Mouse (Mus musculus) CH12.LX (cell line): ENCODE measurements around the gene Gbe1. TPM values are rescaled to one million over a fixed set of nuclear protein-coding genes. Genes with fewer than 3 reads are reported as not detected.

Experiments
- DNase-seq: peaks from one replicate; pipeline ENCODE4 v3.0.0-alpha.2; 2013; ENCODE audit errors: extremely low read depth
- H3K27ac ChIP-seq: 2 replicates; pipeline ENCODE4 v1.5.1; 2012; ENCODE audit warnings: low read depth, mild to moderate bottlenecking, control low read depth, moderate library complexity; ENCODE audit not compliant: insufficient read depth
- H3K27me3 ChIP-seq: replicated peaks from 2 replicates; pipeline ENCODE3; 2012; ENCODE audit warnings: inconsistent platforms
- H3K36me3 ChIP-seq, 2 experiments: replicated peaks in 1 of 2; 2 replicates each; pipeline versions ENCODE3 to v1.6.1; 2012; ENCODE audit warnings: inconsistent platforms in 1 of 2, low read length in 1 of 2, mild to moderate bottlenecking in 1 of 2, mixed read lengths in 1 of 2, moderate library complexity in 1 of 2; ENCODE audit not compliant: control insufficient read depth in 1 of 2, insufficient read depth in 1 of 2
- H3K4me1 ChIP-seq, 2 experiments: 2 replicates each; pipeline ENCODE4 v1.6.1; 2012; ENCODE audit warnings: inconsistent platforms in 1 of 2, moderate library complexity in 1 of 2; ENCODE audit not compliant: insufficient read depth in 2 of 2, control insufficient read depth in 1 of 2
- H3K4me2 ChIP-seq: 2 replicates; pipeline ENCODE4 v1.6.1; 2012; ENCODE audit warnings: low read depth, mild to moderate bottlenecking, control low read depth; ENCODE audit not compliant: poor library complexity, insufficient read depth, severe bottlenecking
- H3K4me3 ChIP-seq, 3 experiments: fragments of 150-350 bp in 1 of 3; sonication (generic) in 1 of 3; replicated peaks in 1 of 3; 2 replicates each; pipeline versions ENCODE3 to v1.5.1; 2011 to 2012; ENCODE audit warnings: low read depth in 2 of 3, low read length in 2 of 3, mild to moderate bottlenecking in 2 of 3, moderate library complexity in 2 of 3, control low read depth in 1 of 3, improper control_type of control experiment in 1 of 3, inconsistent platforms in 1 of 3, mixed read lengths in 1 of 3; ENCODE audit not compliant: poor library complexity in 1 of 3
- H3K79me2 ChIP-seq: replicated peaks from 2 replicates; pipeline ENCODE4 v1.6.1; 2012; ENCODE audit warnings: mild to moderate bottlenecking, moderate library complexity; ENCODE audit not compliant: control insufficient read depth, poor library complexity, insufficient read depth, severe bottlenecking; ENCODE audit errors: extremely low read depth
- H3K9ac ChIP-seq: 2 replicates; pipeline ENCODE4 v1.6.1; 2012; ENCODE audit warnings: low read depth, mild to moderate bottlenecking, control low read depth, moderate library complexity; ENCODE audit not compliant: insufficient read depth
- H3K9me3 ChIP-seq: replicated peaks from 2 replicates; pipeline ENCODE3; 2012; ENCODE audit warnings: low read length, inconsistent platforms, mixed read lengths
- CHD2 ChIP-seq: IDR thresholded peaks from 2 replicates; pipeline ENCODE4 v1.6.1; 2011; ENCODE audit warnings: low read length, improper control_type of control experiment
- E2F4 ChIP-seq: IDR thresholded peaks from 2 replicates; pipeline ENCODE4 v1.6.1; 2011; ENCODE audit warnings: low read depth, low read length, improper control_type of control experiment; ENCODE audit not compliant: insufficient replicate concordance
- EP300 ChIP-seq: IDR thresholded peaks from 2 replicates; pipeline ENCODE4 v1.6.1; 2011; ENCODE audit warnings: low read length, improper control_type of control experiment
- ETS1 ChIP-seq: conservative IDR thresholded peaks from 2 replicates; pipeline ENCODE4 v1.6.1; 2012; ENCODE audit warnings: low read depth, mild to moderate bottlenecking, inconsistent platforms, low read length, improper control_type of control experiment, moderate library complexity
- HCFC1 ChIP-seq: IDR thresholded peaks from 2 replicates; pipeline ENCODE4 v1.6.1; 2012; ENCODE audit warnings: low read depth, mild to moderate bottlenecking, inconsistent platforms, low read length, improper control_type of control experiment
- JUN ChIP-seq: IDR thresholded peaks from 2 replicates; pipeline ENCODE4 v1.6.1; 2011; ENCODE audit warnings: low read depth, mild to moderate bottlenecking, low read length, improper control_type of control experiment, moderate library complexity; ENCODE audit not compliant: insufficient read depth
- MAFK ChIP-seq: IDR thresholded peaks from 2 replicates; pipeline ENCODE4 v1.6.1; 2011; ENCODE audit warnings: low read length, improper control_type of control experiment; ENCODE audit not compliant: insufficient replicate concordance
- MAX ChIP-seq: IDR thresholded peaks from 2 replicates; pipeline ENCODE4 v1.6.1; 2011; ENCODE audit warnings: low read length, improper control_type of control experiment
- MYC ChIP-seq: IDR thresholded peaks from 2 replicates; pipeline ENCODE4 v1.6.1; 2011; ENCODE audit warnings: low read depth, mild to moderate bottlenecking, improper control_type of control experiment, low read length
- NRF1 ChIP-seq: IDR thresholded peaks from 2 replicates; pipeline ENCODE4 v1.6.1; 2014; ENCODE audit warnings: low read depth, mild to moderate bottlenecking, inconsistent platforms, low read length, improper control_type of control experiment, moderate library complexity
- PAX5 ChIP-seq: IDR thresholded peaks from 2 replicates; pipeline ENCODE4 v1.6.1; 2012; ENCODE audit warnings: low read length, inconsistent platforms, mixed read lengths
- POLR2AphosphoS2 ChIP-seq: IDR thresholded peaks from 2 replicates; pipeline ENCODE4 v1.6.1; 2011; ENCODE audit warnings: low read depth, low read length, improper control_type of control experiment
- RAD21 ChIP-seq: IDR thresholded peaks from 2 replicates; pipeline ENCODE4 v1.6.1; 2011; ENCODE audit warnings: low read depth, mild to moderate bottlenecking, low read length, improper control_type of control experiment, moderate library complexity
- RCOR1 ChIP-seq: conservative IDR thresholded peaks from 2 replicates; pipeline ENCODE4 v1.6.1; 2012; ENCODE audit warnings: low read depth, mild to moderate bottlenecking, inconsistent platforms, low read length, improper control_type of control experiment
- USF1 ChIP-seq: IDR thresholded peaks from 2 replicates; pipeline ENCODE4 v1.6.1; 2014; ENCODE audit warnings: low read depth, mild to moderate bottlenecking, inconsistent platforms, low read length, improper control_type of control experiment
- USF2 ChIP-seq: conservative IDR thresholded peaks from 2 replicates; pipeline ENCODE4 v1.6.1; 2011; ENCODE audit warnings: low read depth, low read length, improper control_type of control experiment
- ZKSCAN1 ChIP-seq: IDR thresholded peaks from 2 replicates; pipeline ENCODE4 v1.6.1; 2012; ENCODE audit warnings: low read depth, inconsistent platforms, low read length, improper control_type of control experiment, borderline replicate concordance
- ZNF384 ChIP-seq: IDR thresholded peaks from 2 replicates; pipeline ENCODE4 v1.6.1; 2012; ENCODE audit warnings: low read depth, low read length, improper control_type of control experiment, inconsistent platforms
- dilution Hi-C: fragments of 300-500 bp; cut with MboI; formaldehyde crosslinking; loops from 2 replicates; pipeline ENCODE4 v1.14.3; 2020; ENCODE audit warnings: low sequenced_read_pairs; ENCODE audit not compliant: extremely low pct_unique_long_range_greater_than_20kb, extremely low pct_ligation_motif_present
- in situ Hi-C: fragments of 300-500 bp; cut with MboI; formaldehyde crosslinking; loops from 3 replicates; pipeline ENCODE4 v1.14.3; 2019; ENCODE audit warnings: low sequenced_read_pairs, low pct_ligation_motif_present, low pct_unique_long_range_greater_than_20kb, mixed read lengths
- polyA plus RNA-seq: library from polyadenylated mRNA; unstranded; fragments of >175 nt; gene quantifications from 2 replicates; pipeline ENCODE4 v1.2.1, GENCODE M21; 2012; ENCODE audit warnings: low read depth; ENCODE audit not compliant: insufficient read length
- total RNA-seq, 2 experiments: library from RNA; depleted of rRNA; stranded (reverse); fragments of 300-350 nt in 1 of 2; fragments of >200 nt in 1 of 2; gene quantifications; 2 replicates each; pipeline ENCODE4 v1.2.3; 2012 to 2014

Gbe1 gene
- total and polyA plus RNA-seq, 3 experiments = not detected

DNA sequence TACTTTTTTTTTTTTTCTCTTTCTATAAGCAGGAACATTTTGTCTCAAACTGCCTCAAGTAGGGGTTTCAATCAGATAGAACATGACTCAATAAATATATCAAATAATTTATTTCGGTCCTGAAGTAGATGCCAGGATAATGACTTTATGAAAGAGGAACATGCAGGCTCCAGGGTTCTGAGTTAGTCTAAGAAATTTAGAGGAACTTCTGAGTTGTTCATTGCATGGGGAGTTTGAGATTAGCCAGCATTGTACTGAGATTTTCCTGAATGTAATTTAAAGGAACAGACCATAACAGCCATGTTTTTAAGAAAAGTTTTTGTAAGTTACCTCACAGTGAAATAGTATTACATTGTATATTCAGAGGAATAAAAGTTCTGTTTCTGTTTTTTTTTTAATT is 71.7 kb downstream of the Gbe1 start:
- dilution Hi-C loops (no loop called here), in situ Hi-C loops (no loop called here)
- H3K27me3 ChIP-seq = no peaks in the 10 kb centered on the region
- no peaks in the 10 kb centered on the region for H3K79me2 ChIP-seq
- H3K27ac ChIP-seq = no peak overlapping the region
- H3K36me3 ChIP-seq = no peaks in the 10 kb centered on the region
- H3K9ac ChIP-seq = no peak overlapping the region
- peaks cover 45% of the 10 kb centered on the region for H3K9me3 ChIP-seq
- DNase-seq = no peak
- TF ChIP-seq EP300 = no peak
- no peak for TF ChIP-seq ZKSCAN1
- no peak for TF ChIP-seq JUN
- no peak for TF ChIP-seq RAD21
- TF ChIP-seq RCOR1 = no peak
- no peak for TF ChIP-seq E2F4
- TF ChIP-seq PAX5 = no peak
- TF ChIP-seq CHD2 = no peak
- no peak for TF ChIP-seq ZNF384
- no peak for TF ChIP-seq MYC
- TF ChIP-seq ETS1 = no peak
- TF ChIP-seq HCFC1 = no peak
- no peak for TF ChIP-seq POLR2AphosphoS2
- no peak for TF ChIP-seq USF2
- TF ChIP-seq NRF1 = no peak
- no peak for TF ChIP-seq MAFK
- TF ChIP-seq USF1 = no peak
- no peak for TF ChIP-seq MAX
- H3K4me1 ChIP-seq = no peaks in the 10 kb centered on the region
- H3K4me2 ChIP-seq = no peak overlapping the region
- H3K4me3 ChIP-seq = no peak overlapping the region

DNA sequence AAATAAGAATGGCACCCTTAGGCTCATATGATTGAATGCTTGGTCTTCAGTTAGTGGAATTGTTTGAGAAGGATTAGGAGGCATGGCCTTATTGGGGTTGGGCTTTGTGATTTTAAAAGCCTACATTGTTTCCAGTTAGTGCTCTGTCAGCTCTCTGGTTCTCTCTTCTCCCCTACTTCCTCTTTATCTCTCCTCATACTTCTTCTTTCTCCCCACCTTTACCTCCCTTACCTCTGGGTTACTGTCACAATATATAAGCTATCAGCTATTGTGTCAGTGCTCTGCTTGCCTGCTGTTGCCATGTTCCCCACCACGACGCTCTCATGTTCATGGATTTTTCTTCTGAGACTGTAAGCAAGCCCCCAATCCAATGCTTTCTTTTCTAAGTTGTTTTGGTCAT is 73.6 kb downstream of the Gbe1 start:
- Histone ChIP-seq H3K27ac (no peak overlapping the region), H3K9ac (no peak overlapping the region), H3K4me2 (no peak overlapping the region), H3K9me3 (peaks cover 43% of the 10 kb centered on the region), H3K27me3 (no peaks in the 10 kb centered on the region), H3K36me3 (no peaks in the 10 kb centered on the region), H3K4me1 (no peaks in the 10 kb centered on the region), H3K4me3 (no peak overlapping the region), H3K79me2 (no peaks in the 10 kb centered on the region)
- no peak for TF ChIP-seq USF2
- in situ Hi-C loops = no loop called here
- no peak for DNase-seq
- dilution Hi-C loops = no loop called here
